Mouse (Mus musculus): ENCODE measurements around the gene Frmd6.

Gene Frmd6

DNA sequence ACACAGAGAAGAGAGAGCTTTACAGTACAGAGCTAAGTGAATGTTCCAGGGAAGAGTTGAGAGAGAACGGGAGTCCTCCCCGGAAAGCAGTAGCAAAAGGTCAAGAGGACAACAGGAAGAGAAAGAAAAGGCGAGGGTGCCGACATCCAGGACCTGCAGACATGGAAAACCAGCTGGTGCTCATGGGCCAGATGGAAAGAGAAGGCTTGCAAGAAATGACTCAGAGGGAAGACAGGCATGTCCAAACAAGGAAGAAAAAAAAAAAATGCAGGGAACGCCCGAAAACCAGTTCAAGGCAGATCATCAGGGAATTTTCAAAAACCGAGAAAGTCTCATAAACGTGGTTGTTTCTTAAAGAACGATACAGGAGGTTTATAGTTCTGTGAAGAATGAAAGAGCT, 81.6 kb downstream of the Frmd6 start:
- DNase-seq = no peak

DNA sequence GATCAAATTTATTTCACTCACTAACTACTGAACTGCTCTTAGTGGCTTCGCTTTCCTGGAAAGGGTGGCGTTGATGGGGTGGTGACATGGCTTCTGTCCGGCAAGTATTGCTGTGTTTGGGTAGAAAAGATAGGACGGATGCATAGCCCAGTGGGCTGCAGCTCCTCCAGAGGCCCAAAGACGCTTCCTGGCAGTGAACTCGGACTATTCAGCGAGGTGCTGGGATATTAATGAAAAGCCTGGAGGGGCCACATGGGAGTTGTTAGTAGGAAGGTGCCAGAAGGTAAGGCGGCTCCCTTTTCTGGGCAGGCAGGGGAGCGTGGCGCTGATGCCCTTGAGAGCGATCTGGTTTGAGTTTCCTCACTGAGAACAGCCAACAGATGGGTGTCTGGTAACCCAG, 82.3 kb downstream of the Frmd6 start:
- DNase-seq = no peak

DNA sequence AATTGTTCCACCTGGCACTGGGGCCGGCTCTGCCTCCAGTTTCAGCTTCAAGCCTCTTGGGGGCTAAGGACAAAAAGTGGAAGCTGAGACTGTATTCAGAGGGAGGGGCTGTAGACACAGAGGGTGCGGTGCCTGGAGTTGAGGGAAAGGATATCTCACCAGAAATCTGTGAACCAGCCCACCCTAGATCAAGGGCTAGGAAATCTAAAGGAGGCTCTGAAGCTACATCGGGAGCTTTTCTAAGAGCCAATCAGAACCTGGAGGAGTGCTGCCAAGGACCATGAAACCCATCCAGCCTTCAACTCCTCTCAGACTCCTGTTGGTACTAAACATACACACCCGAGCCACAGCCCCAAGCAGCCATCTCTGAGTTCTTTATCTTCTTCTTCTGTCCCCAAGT, 82.8 kb downstream of the Frmd6 start:
- no peak for DNase-seq

DNA sequence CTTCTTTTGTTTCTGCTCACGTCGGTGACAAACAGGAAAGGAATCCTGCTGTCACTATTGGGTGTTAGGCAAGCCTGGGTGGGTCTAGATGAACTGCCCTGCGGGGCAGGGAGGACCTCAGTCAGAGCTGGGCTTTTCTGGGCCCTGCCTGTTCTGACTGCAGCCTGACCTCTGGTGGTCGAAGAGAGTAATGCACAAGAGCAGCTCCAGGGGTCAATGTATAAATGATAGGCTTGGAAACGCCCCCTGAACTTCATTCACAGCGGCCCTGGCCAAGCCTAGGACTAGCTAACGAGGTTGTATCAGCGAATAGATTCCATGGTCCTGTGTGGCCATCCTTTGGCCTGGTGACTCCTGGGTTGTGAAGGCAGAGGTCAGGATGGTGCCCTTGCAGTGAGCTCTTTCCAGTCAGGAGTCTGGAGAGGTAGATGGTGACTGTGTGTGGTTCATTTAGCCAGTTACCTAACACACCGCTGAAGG, 85.0 kb downstream of the Frmd6 start:
- peak; percentile 70 for DNase-seq

GRCm38 (mm10) chr12:70911029-70911428, 85.7 kb downstream of the Frmd6 start:
- DNase-seq = peak; percentile 74

DNA sequence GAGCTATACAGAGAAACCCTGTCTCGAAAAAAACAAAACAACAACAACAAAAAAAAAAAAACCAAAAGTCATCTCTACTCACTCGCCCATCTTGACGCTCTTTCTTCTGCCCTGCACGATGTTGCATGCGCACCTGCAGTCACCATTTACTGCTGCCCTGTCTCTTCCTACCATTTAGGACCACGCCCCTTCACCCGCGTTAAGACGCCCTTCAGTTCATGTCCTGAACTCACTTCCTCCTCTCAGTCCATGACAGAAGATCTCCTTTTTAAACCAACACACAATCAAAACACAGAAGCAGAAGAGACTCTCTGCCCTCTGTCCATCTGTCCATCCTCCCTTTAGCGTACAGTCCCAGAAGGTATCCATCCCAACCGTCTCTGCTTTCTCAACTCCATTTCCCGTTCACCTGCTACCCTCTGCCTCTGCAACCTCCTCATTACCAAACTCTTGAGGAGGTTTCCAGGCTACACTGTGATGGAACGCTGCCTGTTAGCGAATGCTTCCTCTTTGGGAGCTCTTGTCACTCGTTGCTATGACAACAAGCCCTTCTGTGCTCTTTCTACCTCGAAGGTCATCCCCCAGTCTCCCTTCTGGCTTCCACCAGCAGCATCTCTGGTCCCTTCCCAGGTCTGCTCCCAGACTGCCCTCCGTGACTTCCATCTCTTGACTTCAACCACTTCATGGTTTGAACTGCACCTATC, 86.5 kb downstream of the Frmd6 start:
- no peak for DNase-seq

DNA sequence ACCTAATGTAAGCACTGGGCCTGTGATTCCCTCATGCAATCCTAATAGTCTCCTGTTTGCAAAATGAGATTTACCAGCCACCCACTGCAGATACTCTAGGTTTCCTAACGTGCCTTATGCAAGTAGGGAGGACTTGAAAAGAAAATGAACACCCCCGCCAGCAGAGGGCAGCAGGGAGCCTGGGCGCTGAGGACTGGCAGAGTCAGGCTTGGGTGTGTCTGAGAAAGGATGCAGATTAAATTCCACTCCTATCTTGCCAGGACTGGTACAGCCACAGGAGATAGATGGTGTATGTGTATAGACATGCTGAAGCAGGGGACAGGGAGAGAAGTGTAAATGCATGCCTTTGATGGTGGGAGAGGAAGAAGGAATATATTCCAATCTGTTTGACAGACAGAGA, 88.1 kb downstream of the Frmd6 start:
- no peak for DNase-seq

DNA sequence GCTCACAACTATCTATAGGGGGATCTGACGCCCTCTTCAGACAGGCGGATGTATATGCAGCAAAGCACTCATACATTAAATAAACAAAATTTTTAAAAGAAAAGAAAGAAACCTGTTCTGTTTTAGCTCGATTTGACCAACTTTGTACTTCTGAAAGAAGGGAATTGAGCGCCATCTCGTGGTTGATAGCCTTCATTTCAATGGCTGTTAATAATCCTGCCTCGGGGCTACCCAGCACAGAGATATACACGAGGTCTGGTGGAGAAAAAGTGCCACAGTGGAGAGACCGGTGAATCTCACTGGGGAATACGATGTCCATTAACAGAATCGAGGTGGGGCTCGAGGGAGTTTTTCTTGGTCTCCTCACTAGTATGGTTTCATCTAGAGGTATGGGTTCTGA, 89.1 kb downstream of the Frmd6 start:
- DNase-seq = no peak

DNA sequence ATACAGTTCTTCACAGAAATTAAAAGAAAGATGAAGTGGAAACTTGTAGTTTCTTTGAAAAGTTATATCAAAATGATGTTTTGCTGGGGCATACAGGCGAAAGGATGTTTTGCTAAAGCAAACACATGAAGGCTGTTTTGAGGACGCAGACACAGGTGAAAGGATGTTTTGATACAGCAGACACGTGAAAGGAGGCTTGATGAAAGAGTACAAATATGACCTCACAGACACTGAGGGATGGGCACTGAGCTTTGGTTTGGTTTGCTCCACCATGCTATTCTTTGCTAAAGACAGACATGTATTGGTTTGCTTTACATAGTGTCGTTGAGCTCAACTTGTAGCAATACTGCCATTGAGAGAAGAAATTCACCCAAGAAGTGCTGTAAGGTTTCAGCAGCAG, 104.5 kb downstream of the Frmd6 start:
- no peak for DNase-seq

DNA sequence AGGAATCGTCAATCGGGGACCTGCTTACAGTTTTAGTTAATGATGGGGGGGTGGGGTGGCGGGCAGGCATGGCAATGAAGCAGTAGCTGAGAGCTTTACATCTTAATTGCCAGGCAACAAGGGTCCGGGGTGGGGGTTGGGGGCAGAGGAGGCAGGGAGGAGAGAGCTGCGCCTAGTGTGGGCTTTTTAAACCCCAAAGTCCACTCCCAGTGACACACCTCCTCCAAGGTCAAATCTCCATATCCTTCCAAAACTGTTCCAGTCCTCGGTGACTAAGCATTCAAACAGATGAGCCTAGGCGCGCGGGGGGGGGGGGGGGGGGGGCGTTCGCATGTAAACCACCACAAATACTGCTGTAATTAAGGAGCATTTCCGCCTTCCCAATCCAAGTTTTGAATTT, 111.8 kb downstream of the Frmd6 start:
- peak; percentile 47 for DNase-seq

DNA sequence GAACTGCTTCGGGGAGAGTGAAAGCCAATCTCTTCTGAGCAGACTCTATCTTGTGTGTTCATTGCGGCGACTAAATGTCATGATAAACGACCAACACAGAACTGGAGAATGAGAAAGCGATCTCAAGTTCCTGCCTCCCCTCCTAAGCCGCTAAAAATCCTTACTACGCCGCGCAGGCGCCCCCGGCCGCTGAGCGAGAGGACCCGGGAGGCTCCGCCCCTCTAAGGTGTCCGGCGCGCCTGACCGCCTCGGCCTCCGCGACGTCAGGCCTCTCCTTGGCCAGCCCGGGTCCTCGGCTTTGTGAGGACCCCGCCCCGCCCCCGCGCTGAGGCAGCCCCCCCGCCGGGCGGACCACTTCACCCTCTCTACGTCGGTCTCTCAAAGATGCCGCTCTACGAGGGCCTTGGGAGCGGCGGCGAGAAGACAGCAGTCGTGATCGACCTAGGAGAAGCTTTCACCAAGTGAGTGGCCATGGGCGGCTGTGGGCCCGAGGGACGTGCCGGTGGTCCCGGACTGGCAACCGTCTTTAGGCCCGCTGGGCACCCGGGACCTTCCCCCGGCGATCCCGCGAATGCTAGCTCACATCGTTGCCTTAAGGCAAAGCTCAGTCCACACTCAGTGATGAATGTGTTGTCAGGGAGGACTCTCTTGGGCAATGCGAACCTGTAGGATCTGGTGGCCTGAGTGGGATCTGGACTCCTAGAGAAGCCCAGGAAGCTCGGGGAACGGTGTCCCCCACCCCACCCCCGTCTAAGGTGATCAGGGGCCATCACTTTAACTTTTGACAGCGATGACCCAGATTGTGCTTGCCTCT, 112.5 kb downstream of the Frmd6 start, which contains the start of gene Actr10:
Gene Actr10 (plus strand): TSS at position 287 of the 814 bp plus-strand sequence.
- peak; percentile 93 for DNase-seq

- DNase-seq = no peak
Observed at GRCm38 (mm10) chr12:70940806-70941205, 115.5 kb downstream of the Frmd6 start.

DNA sequence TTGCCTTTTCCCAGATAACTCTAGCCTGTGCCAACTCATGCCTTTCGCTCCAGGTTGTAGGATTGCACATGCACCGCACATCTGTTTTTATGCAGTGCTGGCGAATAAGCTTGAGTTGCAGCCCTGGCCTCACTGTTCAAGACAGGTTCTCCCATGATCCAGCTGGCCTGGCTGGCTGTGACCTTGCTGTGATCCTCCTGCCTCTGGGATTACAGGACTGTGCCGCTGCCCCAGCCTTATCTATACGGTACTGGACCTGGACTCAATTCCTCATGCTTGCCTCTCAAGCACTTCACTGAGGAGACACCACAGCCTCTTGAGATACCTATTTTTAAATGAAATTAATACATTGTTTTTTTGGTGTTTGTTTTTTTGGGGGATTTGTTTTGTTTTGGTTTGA, 118.9 kb downstream of the Frmd6 start:
- DNase-seq = no peak

DNA sequence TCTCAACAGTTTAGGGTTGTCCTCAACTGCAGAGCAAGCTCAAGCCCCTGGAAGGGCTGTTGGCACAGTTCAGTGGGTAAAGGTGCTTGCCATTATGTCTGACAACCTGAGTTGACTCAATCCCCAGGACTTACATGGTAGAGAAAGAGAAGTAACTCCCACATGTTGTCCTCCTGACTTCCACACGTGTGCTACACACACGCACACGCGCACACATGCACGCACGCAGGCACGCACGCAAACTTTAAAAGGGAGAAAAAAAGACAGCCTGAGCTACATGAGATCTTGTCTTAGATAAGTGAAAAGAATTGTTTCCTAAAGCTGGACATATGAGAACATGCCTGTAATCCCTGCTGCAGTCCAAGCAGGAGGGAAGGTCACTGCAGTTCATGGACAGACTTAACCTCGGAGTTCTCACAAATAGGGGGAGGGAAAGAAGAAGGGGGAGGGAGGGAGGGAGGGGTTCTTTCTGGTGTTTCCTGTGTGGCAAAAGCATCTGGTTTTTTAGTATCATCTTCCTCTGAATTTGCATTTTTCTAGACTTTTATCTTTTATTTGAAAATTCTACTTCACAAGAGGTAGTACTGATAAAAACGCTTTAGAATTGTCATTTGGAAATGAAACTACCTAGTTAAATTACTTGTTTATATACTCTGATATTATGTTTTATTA, 121.4 kb downstream of the Frmd6 start:
- no peak for DNase-seq
